Mouse (Mus musculus) testis, adult 2 months (tissue): ENCODE measurements at regions not wholly inside any gene's neighbourhood (a gene's known extent, or its start where the extent isn't known, plus 50 kb on each side); places are given as distances from the start of the nearest gene placed in this dataset.

Experiments
- H3K27ac ChIP-seq: fragments of 200-500 bp; 2 replicates; pipeline ENCODE4 v1.5.1; 2012; ENCODE audit warnings: low read depth, low read length; ENCODE audit not compliant: control insufficient read depth, insufficient read depth
- H3K27me3 ChIP-seq: fragments of 200-500 bp; 2 replicates; pipeline ENCODE4 v1.6.1; 2012; ENCODE audit warnings: mild to moderate bottlenecking, low read length, moderate library complexity; ENCODE audit not compliant: control insufficient read depth, insufficient read depth
- H3K36me3 ChIP-seq: fragments of 200-500 bp; 2 replicates; pipeline ENCODE4 v1.6.1; 2012; ENCODE audit warnings: mild to moderate bottlenecking, low read length; ENCODE audit not compliant: control insufficient read depth, insufficient read depth
- H3K4me1 ChIP-seq: fragments of 200-500 bp; 2 replicates; pipeline ENCODE4 v1.6.1; 2012; ENCODE audit warnings: low read length; ENCODE audit not compliant: control insufficient read depth, insufficient read depth
- H3K4me3 ChIP-seq: fragments of 200-500 bp; 2 replicates; pipeline ENCODE4 v1.5.1; 2012; ENCODE audit warnings: low read depth, mild to moderate bottlenecking, low read length, moderate library complexity, mixed read lengths; ENCODE audit not compliant: control insufficient read depth
- CTCF ChIP-seq: fragments of 200-500 bp; IDR thresholded peaks from 2 replicates; pipeline ENCODE4 v1.5.1; 2012; ENCODE audit warnings: low read depth, mild to moderate bottlenecking, inconsistent platforms, low read length, moderate library complexity; ENCODE audit not compliant: control insufficient read depth, insufficient read depth, insufficient replicate concordance
- POLR2A ChIP-seq: fragments of 200-500 bp; IDR thresholded peaks from 2 replicates; pipeline ENCODE4 v1.6.1; 2012; ENCODE audit warnings: low read depth, mild to moderate bottlenecking, inconsistent platforms, low read length, moderate library complexity; ENCODE audit not compliant: control insufficient read depth

DNA sequence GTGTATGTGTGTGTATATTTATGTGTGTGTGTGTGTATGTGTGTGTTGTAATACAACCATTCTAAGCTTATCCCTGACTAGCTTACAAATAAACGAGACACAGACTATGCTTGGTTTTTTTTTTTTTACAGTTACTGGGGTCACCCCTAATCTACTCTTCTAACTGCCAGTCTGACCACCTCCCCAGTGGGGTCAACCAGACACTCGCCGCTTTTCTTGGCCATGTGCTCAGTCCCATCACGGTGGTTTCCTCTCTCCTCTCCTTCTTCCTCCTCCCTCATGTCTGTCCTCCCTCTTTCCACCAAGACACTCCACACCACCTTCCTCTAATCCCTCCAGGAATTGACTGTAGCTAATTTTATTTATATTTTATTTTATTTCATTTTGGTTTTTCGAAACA, 155.0 kb upstream of the Jmjd1c start:
- H3K36me3 ChIP-seq: no peaks in the 10 kb centered on the region
- TF ChIP-seq CTCF (no peak), POLR2A (no peak)
- no peak overlapping the region for H3K4me3 ChIP-seq
- no peak overlapping the region for H3K27ac ChIP-seq
- peaks cover 5% of the 10 kb centered on the region; the same call in 1 of the 2 replicates for H3K4me1 ChIP-seq
- no peaks in the 10 kb centered on the region for H3K27me3 ChIP-seq

DNA sequence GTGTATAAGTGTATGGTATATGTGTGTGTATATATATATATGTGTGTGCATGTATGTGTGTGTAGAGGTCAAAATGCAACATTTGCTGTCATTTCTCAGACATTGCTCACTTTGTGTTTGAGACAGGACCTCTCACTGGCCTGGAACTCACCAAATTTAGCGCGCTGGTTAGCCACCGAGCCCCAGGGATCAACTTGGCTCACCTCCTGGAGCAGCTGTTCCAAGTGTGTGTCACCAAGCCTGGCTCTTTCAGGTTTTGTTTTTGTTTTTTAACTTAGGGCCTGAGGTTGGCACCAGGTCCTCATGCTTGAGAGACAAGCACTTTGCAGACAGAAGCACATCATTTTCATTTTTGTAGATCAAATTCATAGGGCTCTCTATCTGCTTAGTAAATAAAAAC, 154.0 kb upstream of the Jmjd1c start:
- no peak for TF ChIP-seq POLR2A
- no peak for TF ChIP-seq CTCF
- Histone ChIP-seq H3K36me3 (no peaks in the 10 kb centered on the region), H3K4me3 (no peak overlapping the region), H3K27me3 (no peaks in the 10 kb centered on the region), H3K4me1 (peaks cover 3% of the 10 kb centered on the region; the same call in 1 of the 2 replicates), H3K27ac (no peak overlapping the region)

DNA sequence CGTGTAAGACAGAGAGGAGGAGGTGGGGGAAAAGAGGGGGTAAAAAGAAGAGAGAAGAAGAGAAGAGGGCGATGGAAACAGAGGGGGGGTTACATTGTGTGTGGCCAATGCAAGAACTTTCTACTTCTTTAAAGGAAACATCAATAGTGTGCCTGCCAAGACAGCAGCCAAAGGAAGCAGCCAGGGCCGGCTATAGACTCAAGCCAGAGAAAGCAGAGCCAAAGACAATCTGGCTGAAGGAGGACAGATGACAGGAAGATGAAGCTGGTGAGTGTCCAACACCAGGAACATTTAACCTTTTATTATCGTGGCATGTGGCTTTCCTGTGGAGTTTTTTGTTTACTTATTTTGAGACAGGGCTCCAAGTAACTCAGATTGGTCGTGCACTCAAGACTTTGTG, 152.1 kb upstream of the Jmjd1c start:
- H3K4me1 ChIP-seq: no peaks in the 10 kb centered on the region
- H3K4me3 ChIP-seq: no peak overlapping the region
- TF ChIP-seq CTCF (no peak), POLR2A (no peak)
- no peaks in the 10 kb centered on the region for H3K36me3 ChIP-seq
- H3K27me3 ChIP-seq: no peaks in the 10 kb centered on the region
- H3K27ac ChIP-seq: no peak overlapping the region

DNA sequence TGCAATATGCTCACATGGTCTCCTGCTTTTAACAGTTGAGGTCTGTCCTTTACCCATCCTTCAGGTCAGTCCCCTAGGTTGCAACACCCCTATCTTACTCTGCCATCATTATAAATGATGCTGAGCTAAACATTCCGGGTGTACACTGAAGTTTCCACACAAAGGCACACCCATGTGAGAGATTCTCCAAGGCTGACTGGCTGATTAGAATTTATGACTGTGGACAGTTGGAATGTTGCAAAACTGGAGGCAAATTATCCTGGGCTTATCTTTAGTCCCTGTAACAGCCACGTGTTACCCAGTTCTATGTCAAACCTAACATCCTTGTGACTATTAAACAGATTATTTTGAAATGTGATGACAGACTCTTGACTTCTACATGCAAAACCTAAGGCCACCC, 149.8 kb upstream of the Jmjd1c start:
- TF ChIP-seq CTCF (no peak), POLR2A (no peak)
- no peaks in the 10 kb centered on the region for H3K27me3 ChIP-seq
- no peak overlapping the region for H3K4me3 ChIP-seq
- H3K27ac ChIP-seq: no peak overlapping the region
- H3K36me3 ChIP-seq: no peaks in the 10 kb centered on the region
- H3K4me1 ChIP-seq: no peaks in the 10 kb centered on the region

GRCm38 (mm10) chr10:66948329-66948728, 147.6 kb upstream of the Jmjd1c start:
- Histone ChIP-seq H3K4me3 (no peak overlapping the region), H3K27ac (no peak overlapping the region)
- no peak for TF ChIP-seq POLR2A
- TF ChIP-seq CTCF: no peak

DNA sequence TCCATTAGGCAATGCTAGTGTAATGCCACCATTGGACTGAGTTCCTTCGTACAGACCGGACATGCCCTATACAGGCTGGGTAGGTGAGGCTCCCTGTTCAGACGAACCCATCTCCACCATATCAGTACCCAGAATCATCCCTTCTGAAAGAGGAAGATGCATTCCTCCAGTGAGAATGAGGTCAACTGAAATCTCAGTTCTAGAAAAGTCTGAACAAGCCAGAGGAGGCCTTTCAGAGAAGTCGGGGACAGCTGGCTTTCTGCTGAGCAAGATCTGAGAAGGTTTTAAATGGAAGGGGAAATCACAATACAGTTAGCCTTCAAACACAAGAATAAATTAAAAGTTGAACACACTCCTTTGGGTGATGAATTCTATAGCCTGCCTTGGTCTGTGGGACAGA, 145.5 kb upstream of the Jmjd1c start:
- TF ChIP-seq POLR2A (no peak), CTCF (no peak)
- no peaks in the 10 kb centered on the region for H3K36me3 ChIP-seq
- H3K4me3 ChIP-seq: no peak overlapping the region
- H3K27me3 ChIP-seq: no peaks in the 10 kb centered on the region
- no peaks in the 10 kb centered on the region; the same call in 1 of the 2 replicates for H3K4me1 ChIP-seq
- no peak overlapping the region for H3K27ac ChIP-seq

More at GRCm38 (mm10) chr10:66948329-66948728, 147.6 kb upstream of the Jmjd1c start:
- Histone ChIP-seq H3K36me3 (no peaks in the 10 kb centered on the region), H3K4me1 (no peaks in the 10 kb centered on the region; the same call in 1 of the 2 replicates), H3K27me3 (no peaks in the 10 kb centered on the region)

DNA sequence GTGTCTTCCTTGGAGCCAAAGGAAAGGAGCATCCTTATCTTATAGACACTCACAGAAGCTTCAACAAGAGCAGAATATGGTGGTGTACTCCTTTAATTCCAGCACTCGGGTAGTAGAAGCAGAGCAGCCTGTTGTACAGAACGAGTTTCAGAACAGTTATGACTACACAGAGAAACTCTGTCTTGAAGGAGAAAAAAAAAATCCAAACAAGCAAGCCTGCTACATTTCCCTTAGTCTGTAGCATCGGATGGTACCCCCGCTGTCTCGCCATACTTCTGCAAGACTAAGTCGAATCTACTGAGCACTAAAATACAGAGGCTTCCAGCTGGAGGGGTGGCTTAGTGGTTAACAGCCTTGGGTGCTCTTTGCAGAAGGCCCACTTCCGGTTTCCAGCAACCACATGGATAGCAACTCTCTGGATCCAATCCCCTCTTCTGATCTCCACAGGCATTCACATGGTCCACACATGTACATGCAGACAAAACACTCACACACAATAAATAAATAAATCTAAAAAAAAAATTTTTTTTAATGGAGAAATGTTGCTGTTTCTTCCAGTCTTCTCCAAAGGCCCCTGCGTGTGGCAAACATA, 144.6 kb upstream of the Jmjd1c start:
- TF ChIP-seq POLR2A: no peak
- TF ChIP-seq CTCF: no peak
- H3K4me1 ChIP-seq: no peaks in the 10 kb centered on the region; the same call in 1 of the 2 replicates

More for the DNA sequence above, 144.6 kb upstream of the Jmjd1c start:
- Histone ChIP-seq H3K36me3 (no peaks in the 10 kb centered on the region), H3K4me3 (no peak overlapping the region), H3K27ac (no peak overlapping the region), H3K27me3 (no peaks in the 10 kb centered on the region)
